Mouse (Mus musculus) liver, embryonic 14.5 days (tissue): Measurements from ENCODE around the gene Myo15.

Experiments used
- CTCF ChIP-seq: IDR thresholded peaks from 2 replicates; pipeline ENCODE4 v1.5.1; 2016; ENCODE audit warnings: antibody characterized with exemption, low read depth, control low read depth
- EP300 ChIP-seq: IDR thresholded peaks from 2 replicates; pipeline ENCODE4 v1.6.1; 2016; ENCODE audit warnings: antibody characterized with exemption, low read depth

GRCm38 (mm10) chr11:60427628-60428027 lies 41.5 kb upstream of the Myo15 start:
- TF ChIP-seq CTCF: no peak
- no peak for TF ChIP-seq EP300
